Mouse (Mus musculus): ENCODE measurements at regions not wholly inside any gene's neighbourhood (a gene's known extent, or its start where the extent isn't known, plus 50 kb on each side); places are given as distances from the start of the nearest gene placed in this dataset.

DNA sequence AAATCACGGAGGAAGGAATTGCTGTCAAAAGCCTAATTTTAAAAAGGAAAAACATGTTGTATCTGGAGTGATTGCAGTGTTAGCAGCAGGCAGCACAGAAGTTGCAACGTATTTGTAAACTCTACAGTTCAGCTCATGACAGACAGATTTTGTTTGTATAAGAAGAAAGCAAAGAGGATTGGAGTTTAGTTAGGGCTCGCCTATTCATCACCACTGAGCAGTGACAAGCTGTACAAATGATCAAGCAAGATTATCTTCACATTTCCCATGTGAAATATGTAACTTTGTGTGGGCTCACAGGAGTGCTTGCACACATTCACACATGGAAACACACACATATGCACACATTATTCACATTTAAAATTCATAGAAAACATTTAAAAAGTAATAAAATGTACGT is 57.5 kb upstream of the Cenpw start:
- DNase-seq = no peak

All from lung, postnatal 36 days (tissue).